Mouse (Mus musculus) cerebellum, adult 9-11 months (tissue): ENCODE data around the gene Hnrnpul1.

Experiments used
- DNase-seq: peaks from one replicate; pipeline ENCODE4 v3.0.0; 2022

Hnrnpul1 gene

DNA sequence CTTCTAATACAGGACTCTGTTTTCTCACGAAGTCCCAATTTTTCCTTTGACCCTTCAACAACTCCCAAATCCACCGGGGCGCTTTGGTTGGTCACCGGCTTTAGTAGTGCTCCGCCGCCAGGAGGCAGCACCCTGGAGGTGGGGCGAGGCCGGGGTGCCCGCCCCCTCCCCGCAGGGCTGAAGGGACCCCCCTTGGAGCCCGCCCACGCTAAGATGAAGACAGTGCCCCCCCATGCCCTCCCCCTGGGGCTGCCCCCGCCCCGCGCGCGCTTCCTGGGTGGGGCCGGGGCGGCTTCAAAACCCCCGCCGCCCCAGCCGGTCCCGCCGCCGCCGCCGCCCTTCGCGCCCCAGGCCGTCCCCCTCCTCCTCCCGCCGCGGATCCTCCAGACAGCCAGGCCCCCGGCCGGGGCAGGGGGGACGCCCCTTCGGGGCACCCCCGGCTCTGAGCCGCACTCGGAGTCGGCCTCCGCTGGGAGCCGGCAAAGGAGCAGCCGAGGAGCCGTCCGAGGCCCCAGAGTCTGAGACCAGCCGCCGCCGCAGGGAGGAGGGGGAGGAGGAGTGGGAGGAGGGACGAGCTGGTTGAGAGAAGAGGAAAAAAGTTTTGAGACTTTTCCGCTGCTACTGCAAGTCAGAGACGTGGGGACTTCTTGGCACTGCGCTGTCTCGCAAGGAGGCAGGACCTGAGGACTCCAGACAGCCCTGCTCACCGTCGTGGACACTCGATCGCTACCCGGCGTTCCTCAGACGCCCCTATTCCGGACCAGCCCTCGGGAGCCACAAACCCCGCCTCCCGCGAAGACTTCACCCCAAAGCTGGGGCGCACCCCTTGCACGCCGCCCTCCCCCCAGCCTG lies 67.7 kb downstream of the Hnrnpul1 start, which contains the start of gene Tgfb1:
Gene Tgfb1, plus strand, starts transcription at position 323 of the 852 bp plus-strand sequence.
- DNase-seq: no peak

DNA sequence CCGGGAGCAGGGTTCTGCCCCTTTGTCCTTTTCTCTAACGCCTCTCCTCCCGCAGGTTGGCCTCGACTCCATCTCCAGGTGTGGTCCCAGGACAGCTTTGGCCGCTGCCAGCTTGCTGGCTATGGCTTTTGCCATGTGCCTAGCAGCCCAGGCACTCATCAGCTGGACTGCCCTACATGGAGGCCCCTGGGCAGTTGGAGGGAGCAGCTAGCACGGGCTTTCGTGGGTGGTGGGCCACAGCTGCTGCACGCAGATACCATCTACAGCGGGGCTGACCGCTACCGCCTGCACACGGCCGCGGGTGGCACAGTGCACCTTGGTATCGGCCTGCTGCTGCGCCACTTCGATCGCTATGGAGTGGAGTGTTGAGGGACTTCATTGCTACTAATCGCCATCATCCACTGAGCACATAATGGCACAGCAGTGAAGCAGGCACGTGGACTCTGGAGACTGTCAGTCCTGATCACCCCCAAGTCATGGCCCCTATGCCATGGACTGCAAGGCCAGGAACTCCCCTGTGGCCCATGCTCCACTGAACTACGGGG lies 68.6 kb downstream of the Hnrnpul1 start:
- no peak for DNase-seq

DNA sequence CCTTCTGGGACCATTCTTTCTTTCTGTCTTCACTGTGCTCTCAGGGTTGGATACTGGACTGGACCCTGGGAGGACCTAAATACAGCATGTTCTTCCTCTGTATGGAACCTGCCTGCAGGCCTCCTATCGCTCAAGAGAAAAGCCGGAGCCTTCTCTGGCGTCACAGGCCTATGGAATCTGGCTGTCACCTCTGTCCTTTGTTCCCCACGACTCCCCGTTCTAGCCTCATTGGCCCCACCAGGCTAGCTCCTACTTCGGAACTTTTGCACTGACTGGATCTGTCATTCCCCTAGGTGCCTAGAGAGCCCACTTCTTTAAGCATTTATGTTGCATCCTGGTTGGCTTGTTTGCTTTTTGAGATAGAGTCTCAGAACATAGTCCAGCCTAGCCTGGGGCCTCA lies 69.9 kb downstream of the Hnrnpul1 start:
- no peak for DNase-seq

DNA sequence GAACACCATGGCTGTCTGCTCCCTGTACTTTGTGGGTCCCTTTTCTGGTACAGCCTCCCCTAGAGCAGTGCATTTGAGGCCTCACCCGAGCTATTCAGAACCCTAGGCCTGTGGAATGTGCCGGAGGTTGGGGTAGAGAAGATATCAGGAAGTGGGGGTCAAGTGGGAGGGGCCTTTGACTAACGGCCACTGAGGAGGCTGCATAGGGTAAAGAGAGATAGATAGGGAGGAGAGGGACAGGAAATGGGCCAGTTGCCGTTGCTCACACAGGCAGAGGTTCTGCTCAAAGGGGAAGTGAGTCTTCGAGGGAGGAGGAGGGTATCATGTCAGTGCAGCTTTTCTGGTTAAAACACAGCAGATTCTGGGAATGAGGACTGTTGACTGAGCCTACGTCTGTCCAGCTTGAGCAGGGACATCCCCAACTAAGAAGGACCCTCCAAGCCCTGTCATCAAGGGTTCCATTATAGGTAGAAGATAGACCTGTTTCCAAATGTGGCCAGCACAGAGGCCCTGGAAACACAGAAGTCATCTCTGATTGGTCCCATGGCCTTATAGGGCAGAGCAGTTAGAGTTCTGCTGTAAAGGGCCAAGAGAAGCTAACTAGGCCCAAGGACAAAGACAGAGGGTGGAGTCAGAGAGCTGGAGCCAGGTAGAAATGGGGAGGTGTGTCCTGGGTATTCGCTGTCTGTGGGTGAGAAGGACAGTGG lies 70.9 kb downstream of the Hnrnpul1 start:
- no peak for DNase-seq

DNA sequence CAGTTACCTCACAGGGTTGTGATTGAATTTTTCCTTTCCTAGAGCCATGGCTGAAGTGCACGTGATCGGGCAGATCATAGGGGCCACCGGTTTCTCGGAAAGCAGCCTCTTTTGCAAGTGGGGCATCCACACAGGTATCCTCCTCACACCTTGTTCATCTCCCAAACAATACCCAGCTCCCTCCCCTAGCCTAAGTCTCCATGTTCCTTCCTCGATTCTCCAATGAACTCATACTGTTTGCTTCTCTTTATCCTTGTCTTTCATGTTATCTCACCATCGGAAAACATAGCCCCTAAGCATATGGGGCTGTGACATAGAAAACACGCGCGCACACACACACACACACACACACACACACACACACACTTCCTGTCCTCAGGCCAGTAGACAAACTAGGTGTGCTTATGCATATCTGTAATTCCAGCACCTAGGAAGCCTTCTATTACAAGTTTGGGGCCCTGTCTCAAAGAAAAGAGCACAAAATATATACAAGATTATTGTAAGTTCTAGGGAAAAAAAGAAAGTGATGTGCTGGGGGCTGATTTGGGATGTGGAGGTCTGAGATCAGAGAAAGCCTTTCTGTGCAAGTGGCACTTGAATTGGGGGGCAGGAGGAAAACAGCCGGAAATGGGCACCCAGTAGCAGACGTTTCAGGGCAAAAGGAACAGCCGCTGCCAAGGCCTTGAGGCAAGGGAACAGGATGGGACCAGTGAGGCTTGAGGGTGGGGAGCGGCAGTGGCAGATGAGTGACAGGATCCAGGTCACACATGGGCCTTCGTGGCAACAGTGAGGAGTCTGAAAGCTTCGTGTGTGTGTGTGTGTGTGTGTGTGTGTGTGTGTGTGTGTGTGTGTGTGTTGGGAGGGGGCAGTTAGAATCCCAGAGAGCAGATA lies 73.0 kb downstream of the Hnrnpul1 start:
- DNase-seq: peak; percentile 46

DNA sequence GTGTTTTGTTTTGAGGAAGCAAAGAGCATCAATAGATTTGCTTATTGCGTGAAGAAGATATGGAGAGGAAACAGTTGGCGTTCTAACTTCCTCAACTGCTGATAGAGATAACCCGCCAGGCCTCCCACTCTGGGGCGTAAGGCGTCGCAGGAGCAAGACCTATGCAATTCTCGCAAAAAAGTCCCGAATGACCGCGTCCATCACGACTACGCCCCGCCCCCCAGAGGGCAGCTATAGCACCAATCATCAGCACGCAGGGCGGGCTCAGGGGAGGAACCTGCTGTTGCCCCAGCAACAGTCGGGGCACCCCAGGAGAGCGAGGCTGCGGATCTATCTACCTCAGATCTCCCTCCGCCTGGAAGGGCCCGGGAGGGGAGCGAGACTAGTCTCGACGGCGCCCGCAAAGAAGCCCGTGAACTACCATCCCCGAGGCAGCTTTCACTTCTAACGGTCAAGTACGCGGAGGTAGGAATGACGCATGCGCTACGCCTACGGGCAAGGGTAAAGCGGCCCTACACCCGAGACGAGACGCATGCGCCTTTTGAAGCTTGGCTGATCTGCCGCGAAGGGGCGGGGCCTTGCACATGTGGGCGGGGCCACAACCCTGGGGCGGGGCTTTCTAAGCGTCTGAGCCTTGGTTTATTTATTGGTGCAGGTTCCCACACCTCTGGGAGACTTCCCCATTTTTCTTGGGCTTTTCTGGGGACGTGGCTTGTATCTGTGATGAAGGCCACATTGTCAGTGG lies 73.9 kb downstream of the Hnrnpul1 start, which contains the start of gene B9d2:
Gene B9d2, plus strand, starts transcription at position 267 of the 745 bp plus-strand sequence.
- DNase-seq: peak; percentile 94

DNA sequence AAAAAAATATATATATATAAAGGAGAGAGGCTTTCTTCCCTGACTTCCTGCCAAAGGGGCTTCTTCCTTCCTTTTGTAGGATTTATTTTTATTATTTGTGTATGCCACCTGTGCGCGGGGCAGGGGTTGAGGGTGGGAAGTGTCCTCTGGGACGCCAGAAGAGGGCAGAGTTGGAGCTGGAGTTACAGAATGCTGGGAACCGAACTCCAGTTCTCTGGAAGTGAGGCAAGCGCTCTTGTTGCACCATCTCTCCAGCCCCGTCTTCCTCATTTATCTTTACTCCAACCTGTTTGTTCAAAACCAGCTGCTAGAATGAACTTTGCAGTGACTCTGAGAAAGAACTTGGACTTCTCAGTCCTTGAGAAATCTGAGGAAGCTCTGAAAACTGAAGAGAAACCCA lies 74.6 kb downstream of the Hnrnpul1 start:
- DNase-seq: no peak

DNA sequence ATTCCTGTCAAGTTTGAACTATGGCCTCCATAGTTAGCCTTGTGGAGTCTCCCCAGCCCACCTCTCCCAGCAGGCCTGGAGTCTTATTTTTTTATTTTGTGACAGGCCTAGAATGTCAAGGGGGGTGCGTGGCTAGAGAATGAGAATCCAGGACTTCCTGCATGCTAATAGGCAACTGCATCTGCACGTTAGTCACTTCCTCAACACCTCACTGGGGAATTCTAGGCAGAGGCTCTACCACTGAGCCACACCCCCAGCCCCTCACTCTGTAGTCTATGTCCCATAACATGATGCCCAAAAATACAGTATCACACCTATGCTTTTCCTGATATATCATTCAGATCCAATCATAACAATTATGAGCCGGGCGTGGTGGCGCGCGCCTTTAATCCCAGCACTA lies 77.5 kb downstream of the Hnrnpul1 start:
- DNase-seq: peak; percentile 51

DNA sequence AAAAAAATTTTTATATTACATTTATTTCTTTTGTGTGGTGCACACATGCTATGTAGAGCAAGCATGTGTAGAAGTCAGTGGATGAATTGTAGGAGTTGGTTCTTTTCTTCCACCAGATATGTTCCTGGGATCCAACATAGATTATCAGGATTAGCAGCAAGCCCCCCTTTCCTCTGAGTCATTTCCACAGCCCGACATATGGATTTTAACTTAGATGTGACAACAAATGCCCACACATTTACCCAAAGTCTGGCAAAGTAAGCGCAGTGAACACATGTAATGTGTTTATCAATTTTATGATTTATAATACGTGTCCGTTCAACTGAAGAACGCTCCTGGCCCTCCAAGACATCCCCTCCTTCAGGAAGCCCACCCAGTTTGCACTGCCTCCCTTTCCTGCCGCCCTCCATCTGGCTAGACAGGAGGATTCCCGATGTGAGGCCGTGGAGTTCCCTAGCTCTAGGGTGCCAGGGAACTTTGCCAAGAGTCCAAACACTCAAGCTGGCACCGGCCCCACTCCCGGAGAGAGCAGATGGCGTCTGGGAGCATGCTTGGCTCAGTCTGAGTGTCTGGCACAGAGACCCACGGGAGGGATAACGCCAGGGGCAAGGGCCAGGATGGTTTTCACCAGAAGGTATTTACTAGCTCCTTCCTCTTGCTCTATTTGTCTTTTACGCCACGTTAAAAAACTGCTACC lies 78.3 kb downstream of the Hnrnpul1 start:
- DNase-seq: peak; percentile 98

DNA sequence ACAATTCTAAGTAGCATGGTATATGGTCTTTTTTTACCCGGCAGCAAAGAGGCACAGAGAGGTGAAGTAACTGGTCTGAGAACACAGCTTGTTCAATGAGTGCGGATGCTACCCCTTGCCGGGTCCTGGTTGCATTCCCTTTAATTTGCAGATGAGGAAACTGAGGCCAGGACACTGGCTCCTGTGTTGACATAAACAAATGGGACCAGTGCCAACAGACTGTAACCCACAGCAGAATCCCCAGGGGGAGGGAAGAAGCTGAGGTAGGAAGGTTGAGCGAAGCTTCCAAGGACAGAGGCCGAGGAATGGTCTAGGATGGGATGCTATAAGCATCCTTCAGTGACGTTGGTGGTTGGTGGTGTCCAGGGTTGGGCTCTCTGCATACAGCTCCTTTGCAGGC lies 79.2 kb downstream of the Hnrnpul1 start:
- DNase-seq: peak; percentile 58

DNA sequence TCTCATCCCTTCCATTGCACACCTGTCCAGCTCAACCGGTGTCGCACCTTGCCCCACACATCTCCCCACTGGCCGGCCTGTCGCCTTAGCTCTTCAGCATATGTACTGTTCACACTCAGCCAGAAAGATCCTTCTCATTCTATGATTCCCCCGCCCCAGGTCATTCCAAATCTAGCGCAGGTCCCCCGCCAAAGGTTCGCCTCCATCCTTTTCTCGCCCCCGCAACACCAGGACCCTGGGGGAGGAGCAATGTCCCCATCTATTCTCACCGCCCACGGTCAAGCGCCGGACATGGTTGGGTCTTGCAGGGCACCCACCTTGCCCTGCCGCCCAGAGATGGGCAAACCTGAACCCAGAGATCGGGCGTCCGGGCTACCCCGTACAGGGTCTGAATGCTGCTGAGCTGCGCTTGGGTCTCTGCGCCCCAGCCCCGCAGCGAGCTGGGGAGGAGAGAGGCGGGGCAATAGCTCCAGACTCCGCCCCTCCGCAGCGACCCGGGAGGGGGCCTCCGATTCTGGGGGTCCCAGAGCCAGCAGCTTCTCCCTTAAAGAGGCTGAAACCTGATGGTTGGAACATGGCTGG lies 79.7 kb downstream of the Hnrnpul1 start, which contains the start of gene Tmem91:
Gene Tmem91, minus strand, starts transcription at position 448 of the 582 bp plus-strand sequence.
- DNase-seq: no peak

DNA sequence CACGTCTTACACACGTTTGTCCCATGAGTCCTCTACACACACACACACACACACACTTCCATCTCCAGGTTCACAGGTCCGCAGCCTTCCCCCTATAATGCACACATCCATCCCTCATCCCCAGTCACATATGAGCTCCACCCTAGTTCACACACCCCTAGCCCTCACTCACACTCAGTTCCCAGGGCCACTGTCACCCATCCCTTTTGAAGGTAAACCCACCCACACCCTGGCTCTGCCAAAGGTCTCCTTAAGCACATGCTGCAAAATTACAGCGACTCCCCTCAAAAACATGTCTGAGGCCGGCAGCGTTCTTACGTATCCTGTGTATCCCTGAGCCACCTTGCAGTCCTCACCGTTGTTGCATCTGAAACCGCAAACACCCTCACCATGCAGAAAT lies 80.3 kb downstream of the Hnrnpul1 start:
- no peak for DNase-seq

DNA sequence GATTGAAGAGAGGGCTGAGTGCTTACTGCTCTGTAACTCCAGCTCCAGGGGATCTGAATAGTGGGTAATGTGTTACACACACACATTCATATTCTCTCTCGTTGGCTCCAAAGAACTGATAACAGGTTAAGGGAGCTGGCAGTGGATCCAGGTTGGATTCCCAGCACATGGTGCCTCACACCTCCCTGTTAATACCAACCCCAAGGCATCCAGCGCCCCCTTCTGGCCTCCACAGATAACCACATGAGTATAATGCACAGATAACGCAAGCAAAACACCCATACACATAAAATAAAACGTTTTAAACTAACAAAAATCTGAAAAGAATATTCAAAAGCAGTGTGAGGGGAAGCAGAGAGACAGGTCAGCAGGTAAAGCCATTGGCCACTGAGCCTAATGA lies 82.1 kb downstream of the Hnrnpul1 start:
- no peak for DNase-seq

DNA sequence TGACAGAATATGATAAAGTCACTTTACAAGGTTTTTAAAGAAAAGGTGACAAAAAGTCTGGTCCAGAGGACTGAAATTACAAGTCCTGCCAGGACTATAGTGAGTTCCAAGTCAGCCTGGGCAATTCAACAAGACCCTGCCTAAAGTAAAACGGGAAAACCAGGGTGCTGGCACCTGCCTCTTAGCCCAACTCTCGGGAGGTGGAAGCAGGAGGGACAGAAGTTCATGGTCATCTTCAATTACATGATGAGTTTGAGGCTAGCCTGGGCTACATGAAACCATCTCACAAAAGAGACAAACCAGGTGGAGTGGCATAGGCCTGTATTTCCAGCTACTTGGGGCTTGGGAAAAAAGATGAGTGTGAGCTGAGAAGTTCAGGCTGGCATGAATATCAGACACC lies 82.9 kb downstream of the Hnrnpul1 start:
- no peak for DNase-seq
